Mouse (Mus musculus): ENCODE measurements around the gene Cdcp1.

DNA sequence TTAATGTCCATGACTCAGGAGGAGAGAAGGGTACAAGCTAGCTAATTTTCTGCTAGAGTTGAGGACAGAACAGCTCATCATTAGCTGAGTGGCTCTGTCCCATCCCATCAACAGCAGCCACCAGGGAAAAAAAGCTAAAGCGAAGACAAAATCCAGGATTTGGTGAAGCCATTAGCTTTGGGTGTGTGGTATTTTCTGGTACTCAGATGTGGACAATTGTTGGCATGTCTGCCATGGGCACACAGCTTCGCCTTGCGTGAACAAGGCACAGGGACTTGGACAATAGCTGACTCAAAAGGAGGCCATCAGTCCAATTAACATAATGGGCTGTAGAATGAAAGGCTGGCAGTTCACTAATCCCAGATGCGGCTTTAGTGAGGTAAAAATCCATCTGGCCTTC lies 41.5 kb downstream of the Cdcp1 start:
- TF ChIP-seq GATA1 (IDR thresholded peaks at IDR 0.05; ENCODE audit: borderline replicate concordance, low read length) (no peak), FLI1 (IDR thresholded peaks at IDR 0.05; ENCODE audit: low read length) (no peak)

Data from megakaryocyte, embryonic 14.5 days (primary cell).